Mouse (Mus musculus) mammary gland, adult 2 months (tissue): ENCODE results near the gene Itih5. TPM values are rescaled to one million over a fixed set of nuclear protein-coding genes. Genes with fewer than 3 reads are reported as not detected.

ENCODE experiments used
- polyA plus RNA-seq: library from polyadenylated mRNA; depleted of rRNA; stranded (reverse); fragments of >200 nt; gene quantifications from 2 replicates; pipeline ENCODE4 v1.2.3, GENCODE M21; 2012; ENCODE audit warnings: low replicate concordance; rRNA removed

Itih5 gene
- 37.0 and 63.4 TPM in 2 replicates for polyA plus RNA-seq

GRCm38 (mm10) chr2:10153201-10154075 lies at the start of gene Itih5:
TSS of gene Itih5 (plus strand) at chr2:10153571.

GRCm38 (mm10) chr2:10131296-10131695 lies 22.1 kb upstream of the Itih5 start, which contains the start of gene Itih2:
TSS of gene Itih2 (minus strand) at chr2:10131396.

Other genes starting within 250 kb of the Itih5 start
- 4.4 and 9.0 TPM in 2 replicates for gene Taf3, start 105.0 kb upstream of the Itih5 start, polyA plus RNA-seq
- 277 and 854 TPM in 2 replicates for gene Atp5c1, start 73.1 kb upstream of the Itih5 start, polyA plus RNA-seq
- 2.0 and 3.4 TPM in 2 replicates for gene Kin, start 73.0 kb upstream of the Itih5 start, polyA plus RNA-seq
- 2.6 and 3.1 TPM in 2 replicates for gene Itih2, start 22.2 kb upstream of the Itih5 start, polyA plus RNA-seq
- gene Sfmbt2, start 216.9 kb downstream of the Itih5 start, polyA plus RNA-seq: 0.33 and 0.60 TPM in 2 replicates